8 mouse cellular contexts compared by ENCODE assay signal in genomic region chr15:79927637-79928122, GRCm38 (mm10). TPM values are rescaled to one million over a fixed set of nuclear protein-coding genes. Genes with fewer than 3 reads are reported as not detected.
DNase-seq lines count a peak whose midpoint lies in the region; ATAC-seq lines count a peak whose summit lies in the region.

No protein-coding gene starts in this region.

- H3K27ac ChIP-seq in intestine, embryonic 15.5 days = peak overlapping the region; percentile 48

- peak; percentile 97 for DNase-seq in adrenal gland, adult 2 months
- DNase-seq in embryo, embryonic 11.5 days (ENCODE audit: low read depth, low spot score) = peak; percentile 75
- DNase-seq in gastrocnemius, postnatal 25 days = peak; percentile 95
- peak; percentile 89 to 96 for DNase-seq in left cerebral cortex, postnatal 14 days (ENCODE audit: low spot score in 2 of 2)
- DNase-seq in right cerebral cortex, postnatal 14 days = peak; percentile 92
- peak; percentile 91 for DNase-seq in urinary bladder, postnatal 25 days (ENCODE audit: low spot score)

- H3K36me3 ChIP-seq in intestine, embryonic 15.5 days = no peaks in the 10 kb centered on the region

- H3K4me2 ChIP-seq in intestine, embryonic 15.5 days (replicated peaks) = peak overlapping the region; percentile 88

- H3K4me1 ChIP-seq in intestine, embryonic 15.5 days (replicated peaks) = peaks cover 12% of the 10 kb centered on the region

- peak overlapping the region; percentile 59 for H3K4me3 ChIP-seq in intestine, embryonic 15.5 days (replicated peaks)

- WGBS in intestine, embryonic 15.5 days = 0% methylated on average over 29 of the region's 29 CpGs

- H3K9ac ChIP-seq in intestine, embryonic 15.5 days = peak overlapping the region; percentile 62

- ATAC-seq in intestine, embryonic 15.5 days = peak; percentile 80
- peak; percentile 94 for ATAC-seq in megakaryocyte-erythroid progenitor cell, adult 5-6 weeks (replicated peaks; ENCODE audit: low FRiP score, low TSS enrichment, poor library complexity, severe bottlenecking)

- H3K27me3 ChIP-seq in intestine, embryonic 15.5 days (replicated peaks) = peaks cover 7% of the 10 kb centered on the region

- H3K9me3 ChIP-seq in intestine, embryonic 15.5 days = no peaks in the 10 kb centered on the region

- intact Hi-C loops in left cerebral cortex, postnatal 14 days (cut with DNase I) = no loop called here

RNA-seq across cellular contexts. Expression of gene Apobec3, which starts 36.2 kb away (rescaled TPM):
- total RNA-seq in adrenal gland, adult 2 months (2021) = 10 to 100 TPM; 13.1 to 16.5 TPM
- polyA plus RNA-seq in adrenal gland, adult 2 months (2012; rRNA removed) = 5.2 and 6.7 TPM in 2 replicates
- 1 to 10 TPM; 2.3 to 4.0 TPM for total RNA-seq in gastrocnemius, postnatal 25 days (2021)
- 13.1 and 15.4 TPM in 2 replicates for polyA plus RNA-seq in intestine, embryonic 15.5 days (2015; fragmentation: Nextera tagmentation; extraction: Ambion mirVana)
- total RNA-seq in left cerebral cortex, postnatal 14 days (2021) = 1 to 10 TPM; 4.2 to 5.1 TPM
- 243 and 293 TPM in 2 replicates for total RNA-seq in megakaryocyte-erythroid progenitor cell, adult 5-6 weeks (2014; fragmentation: Nextera tagmentation)
- total RNA-seq in megakaryocyte-erythroid progenitor cell, adult 5-6 weeks (2017) = 135 and 175 TPM in 2 replicates

RNA-seq across cellular contexts. Expression of gene Cbx7, which starts 43.2 kb away (rescaled TPM):
- total RNA-seq in adrenal gland, adult 2 months (2021) = 10 to 100 TPM; 15.6 to 29.8 TPM
- 35.2 and 41.3 TPM in 2 replicates for polyA plus RNA-seq in adrenal gland, adult 2 months (2012; rRNA removed)
- 10 to 100 TPM in 1 of 2 experiments, 1 to 10 TPM in 1; 8.6 to 11.1 TPM for total RNA-seq in gastrocnemius, postnatal 25 days (2021)
- 3.9 and 4.6 TPM in 2 replicates for polyA plus RNA-seq in intestine, embryonic 15.5 days (2015; fragmentation: Nextera tagmentation; extraction: Ambion mirVana)
- total RNA-seq in left cerebral cortex, postnatal 14 days (2021) = 10 to 100 TPM in 1 of 2 experiments, 1 to 10 TPM in 1; 9.9 to 11.9 TPM
- 6.8 and 9.9 TPM in 2 replicates for total RNA-seq in megakaryocyte-erythroid progenitor cell, adult 5-6 weeks (2014; fragmentation: Nextera tagmentation)
- 2.5 and 4.4 TPM in 2 replicates for total RNA-seq in megakaryocyte-erythroid progenitor cell, adult 5-6 weeks (2017)

Comparison
In these comparisons a context has a peak if more than half of its experiments do, and no peak if none do; other contexts are left out.
1. Peak in every context shown above with its lines: DNase-seq, ATAC-seq, H3K4me3 ChIP-seq and H3K27ac ChIP-seq.
2. RNA of gene Apobec3, which starts 36.2 kb away (total RNA-seq): 135 to 293 TPM in megakaryocyte-erythroid progenitor cell, adult 5-6 weeks; 13.1 to 16.5 TPM in adrenal gland, adult 2 months, 4.2 to 5.1 TPM in left cerebral cortex, postnatal 14 days and 2.3 to 4.0 TPM in gastrocnemius, postnatal 25 days; every median in the first group is over 4 times any median in the second.